Mouse (Mus musculus) hematopoietic stem cell, adult 5-6 weeks (primary cell): ENCODE measurements around the gene Tcerg1l. TPM values are rescaled to one million over a fixed set of nuclear protein-coding genes. Genes with fewer than 3 reads are reported as not detected.

Experiments used
- ATAC-seq, 2 experiments: fragments of 125-278 bp in 1 of 2; replicated peaks in 1 of 2; 2 replicates each; pipeline ENCODE4 v1.8.0; 2016 to 2017; ENCODE audit warnings: inconsistent platforms in 2 of 2, mild to moderate bottlenecking in 2 of 2, moderate number of reproducible peaks in 2 of 2, low read depth in 1 of 2, moderate TSS enrichment in 1 of 2; ENCODE audit not compliant: low FRiP score in 2 of 2, poor library complexity in 2 of 2, severe bottlenecking in 2 of 2, insufficient read depth in 1 of 2, low TSS enrichment in 1 of 2
- total RNA-seq: library from RNA; stranded (forward); fragments of 172-1452, 232-1000 nt; gene quantifications from 2 replicates; pipeline ENCODE4 v1.2.3, GENCODE M21; 2017

The Tcerg1l gene
- total RNA-seq, 1 experiment from 2014 or later: not detected

- ATAC-seq: no peak
Measured at GRCm38 (mm10) chr7:138184197-138184596, 213.3 kb downstream of the Tcerg1l start.

- ATAC-seq: no peak
Measured at GRCm38 (mm10) chr7:138182216-138182615, 215.3 kb downstream of the Tcerg1l start.

- ATAC-seq: no peak
Measured at GRCm38 (mm10) chr7:138178617-138179016, 218.9 kb downstream of the Tcerg1l start.

GRCm38 (mm10) chr7:138176026-138176425 lies 221.5 kb downstream of the Tcerg1l start:
- ATAC-seq: peak; percentile 77 to 86

- peak; percentile 59 to 70 for ATAC-seq
Measured at GRCm38 (mm10) chr7:138170389-138170788, 227.1 kb downstream of the Tcerg1l start.
